Comparison of ENCODE assay signal across 24 mouse cellular contexts in genomic region chr10:70923936-70924335, GRCm38 (mm10).
A peak's percentile ranks its signal among the peaks of the same experiment; 100 is the strongest.
DNase-seq lines count a peak whose midpoint lies in the region; ATAC-seq and TF ChIP-seq lines count a peak whose summit lies in the region.
"Had no signal": no experiment of that assay in that cellular context is flagged by ENCODE, and none has a peak within 500 bp of the region (broad histone marks: within the 10 kb centered on the region; RNA-seq: fewer than 3 reads in every experiment).

No protein-coding gene starts in this region.

- H3K27me3 ChIP-seq in forebrain, embryonic 11.5 days (ENCODE audit: control insufficient read depth, insufficient read depth, low read length) = no peaks in the 10 kb centered on the region
- H3K27me3 ChIP-seq in forebrain, embryonic 14.5 days (replicated peaks; ENCODE audit: control insufficient read depth, insufficient read depth, low read length) = no peaks in the 10 kb centered on the region
- no peaks in the 10 kb centered on the region for H3K27me3 ChIP-seq in lung, embryonic 16.5 days (ENCODE audit: control insufficient read depth, insufficient read depth, low read depth, low read length)
- H3K27me3 ChIP-seq in lung, postnatal 0 days (replicated peaks; ENCODE audit: insufficient read depth, low read length) = no peaks in the 10 kb centered on the region
- H3K27me3 ChIP-seq: embryonic facial prominence, embryonic 13.5 days; forebrain, embryonic 13.5 days; hindbrain, embryonic 12.5 days; hindbrain, embryonic 15.5 days had no signal

- no peak for TF ChIP-seq EP300 in lung, postnatal 0 days (IDR thresholded peaks at IDR 0.05)

- H3K36me3 ChIP-seq in forebrain, embryonic 11.5 days (ENCODE audit: control insufficient read depth, insufficient read depth, low read length) = no peaks in the 10 kb centered on the region
- no peaks in the 10 kb centered on the region for H3K36me3 ChIP-seq in forebrain, embryonic 14.5 days (ENCODE audit: control insufficient read depth, insufficient read depth, low read length)
- H3K36me3 ChIP-seq in lung, embryonic 16.5 days (ENCODE audit: control insufficient read depth, insufficient read depth, low read length) = peaks cover 6% of the 10 kb centered on the region; the same call in 1 of the 2 replicates
- no peaks in the 10 kb centered on the region for H3K36me3 ChIP-seq in lung, postnatal 0 days (ENCODE audit: insufficient read depth, low read length)
- H3K36me3 ChIP-seq: embryonic facial prominence, embryonic 10.5 days; heart, embryonic 10.5 days; hindbrain, embryonic 12.5 days; hindbrain, embryonic 15.5 days had no signal

- no peaks in the 10 kb centered on the region for H3K9me3 ChIP-seq in forebrain, embryonic 11.5 days (ENCODE audit: control insufficient read depth, low read length)
- H3K9me3 ChIP-seq in forebrain, embryonic 14.5 days (replicated peaks; ENCODE audit: control insufficient read depth, low read length) = no peaks in the 10 kb centered on the region
- no peaks in the 10 kb centered on the region for H3K9me3 ChIP-seq in lung, embryonic 16.5 days (ENCODE audit: control insufficient read depth, low read length)
- H3K9me3 ChIP-seq in lung, postnatal 0 days (ENCODE audit: low read length) = no peaks in the 10 kb centered on the region
- H3K9me3 ChIP-seq: embryonic facial prominence, embryonic 10.5 days; embryonic facial prominence, embryonic 13.5 days; forebrain, embryonic 13.5 days; heart, embryonic 10.5 days; hindbrain, embryonic 12.5 days; hindbrain, embryonic 15.5 days had no signal

- H3K4me3 ChIP-seq in forebrain, embryonic 11.5 days (ENCODE audit: low read depth, low read length) = no peak overlapping the region
- no peak overlapping the region for H3K4me3 ChIP-seq in forebrain, embryonic 14.5 days (ENCODE audit: low read depth, low read length)
- no peak overlapping the region for H3K4me3 ChIP-seq in lung, embryonic 16.5 days (ENCODE audit: low read length)
- no peak overlapping the region for H3K4me3 ChIP-seq in lung, postnatal 0 days (ENCODE audit: low read depth, low read length)
- H3K4me3 ChIP-seq: embryonic facial prominence, embryonic 10.5 days; embryonic facial prominence, embryonic 13.5 days; erythroblast, embryonic 14.5 days; forebrain, embryonic 13.5 days; gastrocnemius, adult 2 months; heart, adult 2 months; heart, embryonic 10.5 days; hindbrain, embryonic 12.5 days; hindbrain, embryonic 15.5 days had no signal

- TF ChIP-seq CTCF in lung, postnatal 0 days (IDR thresholded peaks at IDR 0.05) = no peak

- no peak overlapping the region for H3K9ac ChIP-seq in forebrain, embryonic 11.5 days (ENCODE audit: low read length)
- H3K9ac ChIP-seq in forebrain, embryonic 14.5 days (ENCODE audit: low read length) = no peak overlapping the region
- H3K9ac ChIP-seq in lung, embryonic 16.5 days (ENCODE audit: low read length) = no peak overlapping the region
- no peak overlapping the region for H3K9ac ChIP-seq in lung, postnatal 0 days (replicated peaks; ENCODE audit: low read depth)
- H3K9ac ChIP-seq: embryonic facial prominence, embryonic 13.5 days; forebrain, embryonic 13.5 days; forebrain, postnatal 0 days; hindbrain, embryonic 12.5 days; hindbrain, embryonic 15.5 days had no signal

- ATAC-seq in forebrain, embryonic 11.5 days (replicated peaks; ENCODE audit: low FRiP score) = no peak
- ATAC-seq in forebrain, embryonic 14.5 days = no peak
- 0 out of 2 replicates have a peak, but pooled peaks have one; percentile 3 for ATAC-seq in lung, embryonic 16.5 days (ENCODE audit: low read depth)
- ATAC-seq in lung, postnatal 0 days = no peak
- ATAC-seq: forebrain, embryonic 13.5 days; forebrain, postnatal 0 days; intestine, postnatal 0 days had no signal

- no peak overlapping the region for H3K4me2 ChIP-seq in forebrain, embryonic 11.5 days (ENCODE audit: low read depth, low read length, severe bottlenecking)
- no peak overlapping the region for H3K4me2 ChIP-seq in forebrain, embryonic 14.5 days (ENCODE audit: low read length)
- H3K4me2 ChIP-seq in lung, embryonic 16.5 days (ENCODE audit: low read depth, low read length) = no peak overlapping the region
- no peak overlapping the region for H3K4me2 ChIP-seq in lung, postnatal 0 days (replicated peaks; ENCODE audit: low read depth, low read length)
- H3K4me2 ChIP-seq: embryonic facial prominence, embryonic 13.5 days; forebrain, embryonic 13.5 days; hindbrain, embryonic 12.5 days; hindbrain, embryonic 15.5 days had no signal

- no peaks in the 10 kb centered on the region for H3K4me1 ChIP-seq in forebrain, embryonic 11.5 days (replicated peaks; ENCODE audit: control insufficient read depth, insufficient read depth, low read length)
- H3K4me1 ChIP-seq in forebrain, embryonic 14.5 days (ENCODE audit: control insufficient read depth, insufficient read depth, low read length) = no peaks in the 10 kb centered on the region
- H3K4me1 ChIP-seq in lung, embryonic 16.5 days (replicated peaks; ENCODE audit: control insufficient read depth, insufficient read depth, low read length) = peaks cover 4% of the 10 kb centered on the region; the same call in 1 of the 2 replicates
- no peaks in the 10 kb centered on the region for H3K4me1 ChIP-seq in lung, postnatal 0 days (ENCODE audit: insufficient read depth, low read depth, low read length)
- H3K4me1 ChIP-seq: embryonic facial prominence, embryonic 10.5 days; embryonic facial prominence, embryonic 13.5 days; forebrain, embryonic 13.5 days; hindbrain, embryonic 12.5 days; hindbrain, embryonic 15.5 days had no signal

- no peak overlapping the region for H3K27ac ChIP-seq in forebrain, embryonic 11.5 days (ENCODE audit: low read depth, low read length)
- H3K27ac ChIP-seq in forebrain, embryonic 14.5 days (ENCODE audit: low read depth, low read length) = no peak overlapping the region
- H3K27ac ChIP-seq in lung, embryonic 16.5 days (ENCODE audit: low read length) = no peak overlapping the region
- no peak overlapping the region for H3K27ac ChIP-seq in lung, postnatal 0 days (ENCODE audit: low read length)
- H3K27ac ChIP-seq: embryonic facial prominence, embryonic 10.5 days; embryonic facial prominence, embryonic 13.5 days; forebrain, embryonic 13.5 days; gastrocnemius, adult 2 months; heart, adult 2 months; heart, embryonic 10.5 days; hindbrain, embryonic 12.5 days; hindbrain, embryonic 15.5 days had no signal

- DNase-seq in forebrain, embryonic 11.5 days (ENCODE audit: low spot score) = peak; percentile 22
- no peak for DNase-seq in forebrain, embryonic 14.5 days (ENCODE audit: low spot score)
- DNase-seq in lung, postnatal 0 days (ENCODE audit: low spot score) = no peak
- peak; percentile 42 for DNase-seq in adipocyte (ENCODE audit: low spot score)
- no peak for DNase-seq in thymus, adult 18-20 months
- DNase-seq: adrenal gland, adult 8-10 months; adrenal gland, postnatal 25 days; cerebellum, adult 11-12 months; cerebellum, adult 8-10 months; cerebellum, postnatal 36 days; embryo, embryonic 11 days; forebrain, postnatal 0 days; gastrocnemius, adult 2 months; gastrocnemius, postnatal 14 days had no signal

- 90% methylated on average over 3 of the region's 3 CpGs for WGBS in forebrain, embryonic 11.5 days
- WGBS in forebrain, embryonic 14.5 days = 86% methylated on average over 3 of the region's 3 CpGs
- WGBS in lung, embryonic 16.5 days = 86% methylated on average over 3 of the region's 3 CpGs
- 71% methylated on average over 3 of the region's 3 CpGs for WGBS in lung, postnatal 0 days

Comparison
In these comparisons a context has a peak if more than half of its experiments do, and no peak if none do; other contexts are left out.
1. DNase-seq: peak in forebrain, embryonic 11.5 days (single experiment) and adipocyte (single experiment); none in forebrain, embryonic 14.5 days (single experiment), lung, postnatal 0 days (single experiment) and thymus, adult 18-20 months (0 of 2).